Mouse (Mus musculus) heart, postnatal 4 days (tissue): ENCODE data around the gene Tor3a. TPM values are rescaled to one million over a fixed set of nuclear protein-coding genes. Genes with fewer than 3 reads are reported as not detected.

ENCODE experiments used
- DNase-seq: peaks from one replicate; pipeline ENCODE4 v3.0.0; 2021
- total RNA-seq, 2 experiments: library from RNA; stranded (reverse); gene quantifications; 2 replicates each; pipeline ENCODE4 v1.2.3; 2021

Gene Tor3a
- total RNA-seq, 2 experiments from 2014 or later: 10.1 to 12.9 TPM

GRCm38 (mm10) chr1:156633095-156633494 is 41.1 kb downstream of the Tor3a start:
- peak; percentile 39 for DNase-seq

- peak; percentile 39 for DNase-seq
Observed at GRCm38 (mm10) chr1:156630965-156631364, 43.2 kb downstream of the Tor3a start.

DNA sequence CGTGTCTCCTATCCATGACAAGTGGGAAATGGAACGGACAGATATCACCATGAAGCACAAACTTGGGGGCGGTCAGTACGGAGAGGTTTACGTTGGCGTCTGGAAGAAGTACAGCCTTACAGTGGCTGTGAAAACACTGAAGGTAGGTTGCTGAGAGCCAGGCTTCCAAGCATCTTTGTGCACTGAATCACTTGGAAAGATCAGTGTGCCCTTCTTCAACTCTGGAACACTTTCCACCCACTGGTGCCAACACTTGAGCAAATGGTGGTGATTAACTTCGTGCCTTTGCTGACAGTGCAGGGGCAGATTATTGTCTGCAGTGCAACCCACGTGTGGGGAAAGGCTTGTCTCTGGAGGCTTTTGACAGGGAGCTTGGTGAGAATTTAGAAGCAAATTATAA is 44.2 kb downstream of the Tor3a start:
- DNase-seq: no peak

GRCm38 (mm10) chr1:156626729-156627128 is 47.4 kb downstream of the Tor3a start:
- no peak for DNase-seq

DNA sequence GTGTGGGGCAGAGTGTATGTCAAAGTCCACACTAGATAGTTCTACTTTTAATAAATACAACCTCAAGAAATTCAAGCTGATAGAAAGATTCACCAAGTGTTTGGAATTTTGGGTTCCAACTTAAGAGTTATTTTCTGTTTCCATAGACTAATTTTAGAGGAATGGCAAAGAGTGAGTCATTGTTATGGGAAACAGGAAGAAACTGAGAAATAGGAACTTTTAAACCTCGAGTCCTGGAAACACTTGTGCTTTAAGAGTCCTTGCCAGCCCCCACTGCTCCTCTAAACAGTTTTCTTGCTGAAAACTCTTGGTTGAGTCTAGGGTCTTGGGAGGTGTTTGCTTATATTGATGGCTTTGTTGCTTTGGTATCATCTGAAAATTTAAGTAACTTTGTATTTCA is 49.9 kb downstream of the Tor3a start:
- DNase-seq: no peak

DNA sequence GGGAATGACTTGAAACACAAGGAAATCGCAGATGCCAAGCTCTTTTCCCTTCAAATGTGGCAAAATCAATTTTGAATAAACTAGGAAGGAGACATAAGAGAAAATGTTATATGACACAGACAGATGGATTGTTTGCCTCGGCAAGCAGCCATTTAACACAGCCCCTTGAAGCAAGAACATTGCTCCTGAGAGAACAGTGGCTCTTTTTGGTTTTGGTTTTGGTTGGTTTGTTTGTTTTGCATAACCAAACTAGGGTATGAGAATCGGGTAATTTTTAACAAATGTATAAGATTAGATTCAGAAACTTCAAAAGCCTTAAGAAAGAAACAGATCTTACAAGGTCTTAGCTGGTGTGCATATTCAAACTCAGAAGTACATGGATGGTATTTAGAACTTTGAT is 53.2 kb downstream of the Tor3a start:
- no peak for DNase-seq

DNA sequence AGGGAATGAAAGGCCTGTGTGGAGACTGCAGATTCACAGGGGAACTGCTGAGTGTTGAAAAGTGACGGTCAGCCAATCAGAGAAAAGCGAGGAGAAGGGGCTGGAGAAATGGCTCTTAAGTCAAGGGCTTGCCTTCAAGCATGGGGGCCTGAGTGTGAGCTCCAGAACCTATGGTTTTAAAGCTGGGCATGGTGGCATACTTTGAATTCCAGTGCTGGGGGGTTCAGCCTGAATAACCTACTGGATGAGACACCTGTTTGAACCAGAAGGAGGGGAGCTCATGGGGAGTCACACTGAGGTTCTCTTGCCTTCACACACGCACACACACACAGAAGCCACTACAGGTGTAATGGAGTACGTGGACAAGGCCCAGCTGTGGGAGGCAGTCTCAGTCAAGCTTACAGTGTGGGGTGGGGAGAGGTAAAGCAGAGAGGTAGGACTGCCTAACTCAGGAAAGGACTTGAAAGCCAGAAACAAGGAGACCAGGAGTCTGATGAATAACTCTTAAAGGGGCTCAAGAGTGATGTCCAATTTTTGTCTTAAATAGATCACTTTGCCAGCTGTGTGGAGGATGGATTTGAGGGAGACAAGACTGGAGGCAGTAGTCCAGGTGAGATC is 53.8 kb downstream of the Tor3a start:
- no peak for DNase-seq

GRCm38 (mm10) chr1:156617811-156618210 is 56.3 kb downstream of the Tor3a start:
- no peak for DNase-seq

- peak; percentile 15 for DNase-seq
Observed at GRCm38 (mm10) chr1:156616989-156617598, 57.1 kb downstream of the Tor3a start.

GRCm38 (mm10) chr1:156615381-156616133 is 58.6 kb downstream of the Tor3a start:
- peak; percentile 81 for DNase-seq

- no peak for DNase-seq
Observed at GRCm38 (mm10) chr1:156614710-156615109, 59.4 kb downstream of the Tor3a start.

DNA sequence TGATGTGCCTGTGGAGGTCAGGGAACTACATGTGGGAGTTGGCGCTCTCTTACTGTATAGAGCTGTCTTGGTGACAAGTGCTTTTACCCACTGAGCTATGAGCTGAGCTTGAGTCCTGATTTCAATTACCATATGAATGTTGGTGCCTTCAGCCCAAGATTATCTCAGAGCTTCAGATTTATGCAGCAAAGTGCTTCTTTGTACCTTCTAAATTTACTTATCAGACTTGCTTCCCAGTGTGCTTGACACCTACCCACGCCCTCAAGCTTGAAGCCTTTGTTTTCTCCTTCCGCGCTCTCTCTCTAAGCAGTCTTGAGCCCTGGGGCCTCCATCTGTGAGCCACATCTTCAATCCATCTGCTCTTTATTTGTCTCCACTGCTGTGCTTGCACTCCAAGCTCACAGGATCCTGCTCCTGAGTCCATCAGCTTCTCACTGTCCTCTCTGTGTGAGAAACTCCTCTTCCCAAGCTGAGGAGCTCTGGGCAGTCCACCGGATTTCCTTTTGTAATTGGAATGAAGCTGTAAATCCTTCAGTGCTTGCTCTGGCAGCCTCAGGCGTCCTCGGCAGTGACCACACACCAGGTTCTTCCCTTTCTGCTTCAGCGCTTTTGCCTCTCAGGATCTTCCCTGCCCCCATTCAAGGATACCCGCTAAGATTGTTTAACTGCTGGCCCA is 60.2 kb downstream of the Tor3a start:
- DNase-seq: peak; percentile 15

DNA sequence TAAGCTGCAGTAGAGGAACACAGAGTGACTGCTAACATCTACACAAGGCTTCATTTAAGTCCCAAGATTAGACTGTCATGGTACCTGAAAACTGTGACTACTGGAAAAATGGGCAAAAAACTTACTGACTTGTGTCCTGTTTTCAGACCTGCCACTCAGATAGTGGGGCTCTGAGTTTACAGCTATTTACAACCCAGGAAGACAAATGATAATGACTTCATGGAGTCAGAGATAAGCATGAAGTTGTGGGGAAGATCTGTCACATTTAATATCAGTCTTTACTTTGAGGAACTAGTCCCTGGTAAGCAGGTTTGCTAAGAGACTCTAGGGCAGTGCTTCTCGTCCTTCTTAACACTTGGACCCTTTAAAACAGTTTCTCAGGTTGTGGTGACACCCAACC is 63.9 kb downstream of the Tor3a start:
- DNase-seq: no peak

DNA sequence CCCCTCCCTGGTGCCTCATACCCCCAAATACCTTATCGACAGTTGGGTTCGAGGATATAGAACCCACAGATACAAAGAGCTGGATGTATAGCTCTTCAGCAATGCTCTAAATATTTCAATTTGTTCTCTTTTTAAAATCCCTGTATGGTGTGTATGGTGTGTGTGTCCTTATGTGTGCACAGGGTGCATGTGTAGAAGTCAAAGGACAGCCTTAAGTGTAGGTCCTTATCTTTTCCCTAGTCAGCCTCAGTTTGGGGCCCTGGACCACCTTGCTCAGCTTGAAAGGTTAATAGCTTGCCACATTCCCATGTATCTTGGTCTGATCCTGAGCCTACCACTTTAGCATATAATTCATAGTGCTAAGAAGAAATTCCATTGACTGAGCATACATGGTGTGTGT is 65.7 kb downstream of the Tor3a start:
- DNase-seq: no peak

- no peak for DNase-seq
Observed at GRCm38 (mm10) chr1:156605940-156606339, 68.2 kb downstream of the Tor3a start.

- no peak for DNase-seq
Observed at GRCm38 (mm10) chr1:156605094-156605866, 68.9 kb downstream of the Tor3a start.

Other genes starting within 250 kb of the Tor3a start
- 10 to 100 TPM; 32.4 to 34.9 TPM for gene Soat1, start 200.0 kb downstream of the Tor3a start, total RNA-seq
- 10 to 100 TPM; 43.1 to 47.8 TPM for gene Gm10031, start 150.3 kb downstream of the Tor3a start, total RNA-seq
- gene Abl2, start 115.6 kb downstream of the Tor3a start, total RNA-seq: 10 to 100 TPM; 24.0 to 26.1 TPM
- 10 to 100 TPM; 52.3 to 54.3 TPM for gene Fam20b, start 44.7 kb upstream of the Tor3a start, total RNA-seq
- gene Angptl1, start 164.2 kb upstream of the Tor3a start, total RNA-seq: 1 to 10 TPM; 2.3 to 2.9 TPM